29 mouse cellular contexts compared by ENCODE assay signal in the genomic region with DNA sequence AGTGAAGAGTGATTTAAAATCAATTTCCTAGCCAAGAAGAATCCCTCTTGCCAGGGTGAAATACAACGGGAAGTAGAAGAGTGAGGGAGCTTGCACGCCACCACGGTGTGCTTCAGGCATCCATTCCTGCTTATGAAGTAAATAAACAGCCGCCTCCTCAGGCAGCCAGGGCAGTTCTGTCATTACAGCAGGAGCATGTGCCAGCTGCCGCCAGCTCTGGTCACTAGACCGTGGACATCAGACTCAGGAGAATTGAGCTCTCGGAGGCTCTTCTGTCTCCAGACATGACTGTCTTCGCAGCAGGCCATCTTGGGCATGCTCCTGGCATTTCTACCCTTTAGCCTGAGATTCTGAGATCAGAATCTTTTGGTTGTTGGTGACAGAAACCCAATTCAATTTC.
DNase-seq lines count a peak whose midpoint lies in the region; ATAC-seq and TF ChIP-seq lines count a peak whose summit lies in the region.
"Had no signal": no experiment of that assay in that cellular context is flagged by ENCODE, and none has a peak within 500 bp of the region (broad histone marks: within the 10 kb centered on the region; RNA-seq: fewer than 3 reads in every experiment).

No protein-coding gene starts in this region.

- H3K27me3 ChIP-seq in kidney, embryonic 14.5 days (ENCODE audit: control insufficient read depth, insufficient read depth, low read length), result no peaks in the 10 kb centered on the region
- H3K27me3 ChIP-seq in midbrain, postnatal 0 days (ENCODE audit: insufficient read depth, low read length), result no peaks in the 10 kb centered on the region
- H3K27me3 ChIP-seq in midbrain, embryonic 13.5 days, result no peaks in the 10 kb centered on the region
- H3K27me3 ChIP-seq: embryonic facial prominence, embryonic 13.5 days; forebrain, embryonic 15.5 days; heart, embryonic 13.5 days; limb, embryonic 15.5 days; liver, embryonic 13.5 days; neural tube, embryonic 12.5 days; stomach, embryonic 15.5 days had no signal

- no peak for TF ChIP-seq CTCF in midbrain, postnatal 0 days (IDR thresholded peaks at IDR 0.05)

- H3K36me3 ChIP-seq in kidney, embryonic 14.5 days (ENCODE audit: control insufficient read depth, insufficient read depth, low read length), result no peaks in the 10 kb centered on the region
- H3K36me3 ChIP-seq in midbrain, postnatal 0 days (ENCODE audit: insufficient read depth, low read length), result no peaks in the 10 kb centered on the region
- no peaks in the 10 kb centered on the region for H3K36me3 ChIP-seq in midbrain, embryonic 13.5 days
- H3K36me3 ChIP-seq: embryonic facial prominence, embryonic 13.5 days; forebrain, embryonic 10.5 days; forebrain, embryonic 15.5 days; heart, embryonic 13.5 days; hindbrain, embryonic 10.5 days; limb, embryonic 10.5 days; limb, embryonic 15.5 days; liver, embryonic 13.5 days; neural tube, embryonic 12.5 days; stomach, embryonic 15.5 days had no signal

- no peaks in the 10 kb centered on the region for H3K4me1 ChIP-seq in kidney, embryonic 14.5 days (ENCODE audit: control insufficient read depth, insufficient read depth, low read length)
- H3K4me1 ChIP-seq in midbrain, postnatal 0 days (ENCODE audit: insufficient read depth, low read length), result no peaks in the 10 kb centered on the region
- H3K4me1 ChIP-seq in midbrain, embryonic 13.5 days (replicated peaks), result no peaks in the 10 kb centered on the region
- H3K4me1 ChIP-seq: forebrain, embryonic 15.5 days; limb, embryonic 10.5 days; limb, embryonic 15.5 days; liver, embryonic 13.5 days; neural tube, embryonic 12.5 days; stomach, embryonic 15.5 days had no signal

- ATAC-seq in kidney, embryonic 14.5 days (ENCODE audit: low FRiP score, low TSS enrichment), result no peak
- ATAC-seq in midbrain, postnatal 0 days (ENCODE audit: low FRiP score), result no peak
- ATAC-seq in midbrain, embryonic 13.5 days, result no peak
- no peak for ATAC-seq in inflammation-experienced regulatory T-cells, adult 6 months
- ATAC-seq: CD4-positive, CD25-positive, alpha-beta regulatory T cell, adult 4 months; forebrain, embryonic 15.5 days; hindbrain, embryonic 16.5 days; intestine, embryonic 16.5 days; midbrain, embryonic 16.5 days had no signal

- H3K27ac ChIP-seq in kidney, embryonic 14.5 days (ENCODE audit: low read depth, low read length), result no peak overlapping the region
- no peak overlapping the region for H3K27ac ChIP-seq in midbrain, postnatal 0 days (ENCODE audit: low read depth, low read length)
- no peak overlapping the region for H3K27ac ChIP-seq in midbrain, embryonic 13.5 days
- H3K27ac ChIP-seq: embryonic facial prominence, embryonic 13.5 days; forebrain, embryonic 10.5 days; forebrain, embryonic 15.5 days; heart, embryonic 13.5 days; hindbrain, embryonic 10.5 days; limb, embryonic 10.5 days; limb, embryonic 15.5 days; liver, embryonic 13.5 days; macrophage; neural tube, embryonic 12.5 days; stomach, embryonic 15.5 days had no signal

- peak; percentile 36 for DNase-seq in heart, adult 11 months
- DNase-seq in heart, postnatal 4 days, result no peak
- DNase-seq in kidney, postnatal 10 days, result peak; percentile 20
- DNase-seq in midbrain, postnatal 0 days (ENCODE audit: low spot score), result peak; percentile 56
- DNase-seq in retina, postnatal 1 day, result peak; percentile 13
- DNase-seq: adrenal gland, postnatal 25 days; cerebellum, adult 2 months; heart, postnatal 10 days; liver, embryonic 13.5 days; lung, adult 2 months; lung, postnatal 10 days had no signal

- no peak overlapping the region for H3K4me2 ChIP-seq in kidney, embryonic 14.5 days (replicated peaks; ENCODE audit: low read depth, low read length)
- no peak overlapping the region for H3K4me2 ChIP-seq in midbrain, postnatal 0 days (ENCODE audit: low read depth, low read length, poor library complexity, severe bottlenecking)
- no peak overlapping the region for H3K4me2 ChIP-seq in midbrain, embryonic 13.5 days (replicated peaks)
- H3K4me2 ChIP-seq: embryonic facial prominence, embryonic 13.5 days; forebrain, embryonic 15.5 days; heart, embryonic 13.5 days; limb, embryonic 15.5 days; liver, embryonic 13.5 days; neural tube, embryonic 12.5 days; stomach, embryonic 15.5 days had no signal

- H3K4me3 ChIP-seq in kidney, embryonic 14.5 days (ENCODE audit: low read length), result no peak overlapping the region
- no peak overlapping the region for H3K4me3 ChIP-seq in midbrain, postnatal 0 days (ENCODE audit: low read depth, low read length)
- H3K4me3 ChIP-seq in midbrain, embryonic 13.5 days (replicated peaks), result no peak overlapping the region
- H3K4me3 ChIP-seq: embryonic facial prominence, embryonic 13.5 days; forebrain, embryonic 10.5 days; forebrain, embryonic 15.5 days; heart, embryonic 13.5 days; hindbrain, embryonic 10.5 days; limb, embryonic 10.5 days; limb, embryonic 15.5 days; liver, embryonic 13.5 days; myocyte; neural tube, embryonic 12.5 days; stomach, embryonic 15.5 days had no signal

- WGBS in kidney, embryonic 14.5 days, result 54% methylated on average over 8 of the region's 8 CpGs
- 71% methylated on average over 8 of the region's 8 CpGs for WGBS in midbrain, postnatal 0 days
- 80% methylated on average over 8 of the region's 8 CpGs for WGBS in midbrain, embryonic 13.5 days

- H3K9ac ChIP-seq in kidney, embryonic 14.5 days (ENCODE audit: low read depth, low read length), result no peak overlapping the region
- H3K9ac ChIP-seq in midbrain, postnatal 0 days (replicated peaks; ENCODE audit: low read length, poor library complexity, severe bottlenecking), result no peak overlapping the region
- no peak overlapping the region for H3K9ac ChIP-seq in midbrain, embryonic 13.5 days (replicated peaks)
- H3K9ac ChIP-seq: embryonic facial prominence, embryonic 13.5 days; forebrain, embryonic 15.5 days; heart, embryonic 13.5 days; limb, embryonic 15.5 days; liver, embryonic 13.5 days; neural tube, embryonic 12.5 days; stomach, embryonic 15.5 days had no signal

- no peaks in the 10 kb centered on the region for H3K9me3 ChIP-seq in kidney, embryonic 14.5 days (ENCODE audit: control insufficient read depth, low read length)
- no peaks in the 10 kb centered on the region for H3K9me3 ChIP-seq in midbrain, postnatal 0 days (ENCODE audit: low read length)
- no peaks in the 10 kb centered on the region for H3K9me3 ChIP-seq in midbrain, embryonic 13.5 days
- H3K9me3 ChIP-seq: embryonic facial prominence, embryonic 13.5 days; forebrain, embryonic 10.5 days; forebrain, embryonic 15.5 days; heart, embryonic 13.5 days; hindbrain, embryonic 10.5 days; limb, embryonic 10.5 days; limb, embryonic 15.5 days; liver, embryonic 13.5 days; neural tube, embryonic 12.5 days; stomach, embryonic 15.5 days had no signal
